Mouse (Mus musculus): ENCODE data around the gene Phospho2. TPM values are rescaled to one million over a fixed set of nuclear protein-coding genes. Genes with fewer than 3 reads are reported as not detected.
A peak's percentile ranks its signal among the peaks of the same experiment; 100 is the strongest.
"Not testable (repeated sequence)": the region's sequence is repeated elsewhere in the genome, so short reads cannot be mapped to it uniquely, and the experiment has no call there.

Gene Phospho2
- polyA plus RNA-seq, 1 experiment from 2014 or later, result 21.6 TPM

DNA sequence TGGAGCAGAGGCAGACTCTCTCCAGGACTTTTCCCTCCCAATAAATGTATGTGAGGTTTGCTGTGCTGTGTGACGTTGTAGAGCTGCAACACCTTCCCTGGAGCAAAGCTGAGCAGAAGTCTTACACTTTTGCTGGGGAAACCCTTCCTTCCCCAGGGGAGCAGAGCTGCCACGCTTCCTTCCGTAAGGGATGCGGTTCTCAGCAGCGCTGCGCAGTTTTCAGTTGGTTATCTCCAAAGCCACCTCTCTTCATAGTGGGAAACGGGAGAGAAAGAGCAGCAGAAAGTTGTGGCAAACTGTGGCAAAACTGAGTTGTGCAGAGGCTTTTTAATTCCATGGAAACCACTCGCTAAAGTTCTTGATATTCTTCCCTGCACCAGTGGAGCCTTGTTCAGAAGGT lies 14.3 kb downstream of the Phospho2 start:
- H3K9ac ChIP-seq, result no peak overlapping the region
- no peak for ATAC-seq (ENCODE audit: insufficient number of reproducible peaks, low FRiP score, low TSS enrichment, low read depth)
- no peak overlapping the region for H3K27ac ChIP-seq
- WGBS, result 64% methylated on average over 8 of the region's 8 CpGs
- 0 out of 2 replicates have a peak, but pooled peaks cover 2% of the 10 kb centered on the region for H3K4me1 ChIP-seq
- H3K36me3 ChIP-seq, result no peaks in the 10 kb centered on the region
- H3K4me2 ChIP-seq, result no peak overlapping the region
- no peaks in the 10 kb centered on the region for H3K9me3 ChIP-seq
- no peaks in the 10 kb centered on the region for H3K27me3 ChIP-seq
- no peak overlapping the region for H3K4me3 ChIP-seq

DNA sequence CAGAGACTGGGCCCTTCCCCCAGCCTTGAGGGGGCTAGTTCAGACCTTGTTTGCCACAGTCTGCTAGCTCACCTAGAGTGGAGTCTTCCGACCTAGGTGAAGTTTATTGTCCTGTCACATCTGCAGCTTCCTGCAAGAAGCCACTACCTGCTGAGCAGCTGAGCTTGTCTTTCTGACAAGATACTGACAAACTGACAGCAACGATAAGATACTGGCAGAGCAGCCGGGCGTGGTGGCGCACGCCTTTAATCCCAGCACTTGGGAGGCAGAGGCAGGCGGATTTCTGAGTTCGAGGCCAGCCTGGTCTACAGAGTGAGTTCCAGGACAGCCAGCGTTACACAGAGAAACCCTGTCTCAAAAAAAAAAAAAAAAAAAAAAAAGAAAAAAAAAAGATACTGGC lies 15.2 kb downstream of the Phospho2 start:
- H3K4me2 ChIP-seq; H3K9ac ChIP-seq; H3K4me3 ChIP-seq; H3K36me3 ChIP-seq; ATAC-seq (ENCODE audit: insufficient number of reproducible peaks, low FRiP score, low TSS enrichment, low read depth); H3K27me3 ChIP-seq; H3K27ac ChIP-seq; H3K4me1 ChIP-seq; H3K9me3 ChIP-seq: not testable (repeated sequence)
- WGBS, result 77% methylated on average over 9 of the region's 9 CpGs

DNA sequence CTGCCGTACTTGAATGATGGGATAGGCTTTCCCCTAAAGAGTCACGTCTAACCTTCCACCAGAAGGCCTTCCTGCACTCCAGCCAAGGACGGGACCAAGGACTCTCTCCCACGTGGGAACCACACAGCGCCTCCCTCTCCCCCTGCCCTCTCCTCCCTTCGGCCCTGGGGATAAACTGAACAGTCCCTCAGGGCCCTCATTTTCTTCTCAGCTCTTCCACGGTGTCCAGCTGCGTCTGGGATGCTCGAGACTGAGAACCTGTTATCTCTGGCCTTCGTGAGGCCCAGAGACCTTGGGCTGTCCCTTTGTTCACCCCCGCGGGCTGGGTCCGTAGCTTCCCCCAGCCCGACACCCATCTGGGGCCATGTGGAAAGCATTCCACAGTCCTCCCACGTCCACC lies 20.7 kb downstream of the Phospho2 start:
- Histone ChIP-seq H3K9me3 (no peaks in the 10 kb centered on the region), H3K4me3 (no peak overlapping the region), H3K27ac (no peak overlapping the region), H3K27me3 (no peaks in the 10 kb centered on the region), H3K9ac (no peak overlapping the region), H3K4me2 (no peak overlapping the region), H3K36me3 (no peaks in the 10 kb centered on the region), H3K4me1 (no peaks in the 10 kb centered on the region)
- no peak for ATAC-seq (ENCODE audit: insufficient number of reproducible peaks, low FRiP score, low TSS enrichment, low read depth)
- WGBS, result 74% methylated on average over 15 of the region's 15 CpGs

DNA sequence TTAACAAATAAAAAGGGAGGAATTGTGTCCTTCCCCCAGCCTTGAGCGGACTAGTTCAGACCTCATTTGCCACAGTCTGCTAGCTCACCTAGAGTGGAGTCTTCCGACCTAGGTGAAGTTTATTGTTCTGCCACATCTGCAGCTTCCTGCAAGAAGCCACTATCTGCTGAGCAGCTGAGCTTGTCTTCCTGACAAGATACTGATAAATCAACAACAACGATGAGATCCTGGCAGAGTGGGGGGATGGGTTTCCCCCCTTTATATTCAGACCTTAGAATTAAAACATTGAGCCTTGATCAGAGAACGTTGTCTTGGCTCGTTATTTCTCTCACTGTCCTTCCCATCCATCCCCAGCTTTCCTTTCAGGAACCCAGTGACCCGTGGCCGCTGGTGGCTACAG lies 21.9 kb downstream of the Phospho2 start:
- H3K4me1 ChIP-seq; H3K4me3 ChIP-seq; H3K27me3 ChIP-seq; H3K27ac ChIP-seq; H3K9me3 ChIP-seq; ATAC-seq (ENCODE audit: insufficient number of reproducible peaks, low FRiP score, low TSS enrichment, low read depth); H3K9ac ChIP-seq; H3K4me2 ChIP-seq; H3K36me3 ChIP-seq: not testable (repeated sequence)
- 76% methylated on average over 7 of the region's 7 CpGs for whole genome bisulfite sequencing

DNA sequence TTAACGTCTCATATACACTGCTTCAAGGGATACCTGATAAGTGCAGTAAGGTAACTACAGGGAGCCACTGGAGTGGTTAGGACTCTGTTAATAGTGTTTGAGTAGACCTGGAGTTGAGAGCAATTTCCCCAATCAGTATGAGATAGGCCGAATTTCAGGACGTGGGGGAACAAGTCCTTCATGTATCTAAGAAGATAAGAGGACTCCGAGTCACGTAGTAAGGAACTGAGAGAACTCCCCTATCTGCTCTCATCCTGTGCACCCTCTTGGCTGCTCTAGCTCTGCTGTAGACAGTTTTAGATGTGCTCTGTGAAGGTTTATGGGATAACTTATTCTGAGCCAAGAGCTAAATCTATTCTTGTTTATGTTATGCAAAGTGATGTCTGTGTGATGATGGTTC lies 27.2 kb downstream of the Phospho2 start:
- no peak for ATAC-seq (ENCODE audit: insufficient number of reproducible peaks, low FRiP score, low TSS enrichment, low read depth)

DNA sequence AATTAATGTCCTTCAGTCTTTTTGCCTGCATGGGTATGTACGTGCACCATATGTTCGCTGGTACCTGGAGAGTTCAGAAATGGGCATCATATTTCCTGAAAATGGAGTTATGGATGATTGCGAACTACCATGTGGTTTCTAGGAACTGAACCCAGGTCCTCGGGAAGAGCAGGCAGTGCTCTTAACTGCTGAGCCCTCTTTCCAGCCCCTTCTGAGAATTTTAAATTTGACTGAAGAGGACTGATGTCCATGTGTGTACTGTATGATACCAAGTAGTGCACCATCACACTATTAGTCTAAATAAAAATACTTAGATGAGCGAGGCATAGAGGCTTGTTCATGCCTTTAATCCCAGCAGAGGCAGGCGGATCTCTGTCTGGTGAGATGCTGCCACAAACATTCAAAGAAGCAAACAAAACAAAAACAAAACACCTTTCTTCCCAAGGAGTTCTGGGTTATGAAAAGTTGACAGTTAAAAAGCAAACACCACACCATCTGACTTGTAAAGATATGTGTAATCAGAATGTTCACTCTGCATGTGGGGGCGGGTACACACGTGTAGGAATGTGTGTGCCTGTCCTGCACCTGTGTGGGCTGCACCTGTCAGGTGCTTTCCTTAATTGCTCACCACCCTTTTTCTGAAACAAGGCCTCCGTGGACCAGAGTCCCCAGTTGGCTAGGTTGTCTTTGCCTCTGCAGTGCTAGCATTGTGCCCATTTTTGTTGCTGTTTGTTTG lies 29.1 kb downstream of the Phospho2 start:
- H3K4me3 ChIP-seq, result no peak overlapping the region
- ATAC-seq (ENCODE audit: insufficient number of reproducible peaks, low FRiP score, low TSS enrichment, low read depth), result no peak
- H3K4me2 ChIP-seq, result no peak overlapping the region
- no peak overlapping the region for H3K9ac ChIP-seq
- 74% methylated on average over 9 of the region's 9 CpGs for WGBS
- H3K9me3 ChIP-seq, result no peaks in the 10 kb centered on the region
- H3K27ac ChIP-seq, result no peak overlapping the region
- H3K36me3 ChIP-seq, result no peaks in the 10 kb centered on the region
- H3K4me1 ChIP-seq, result peaks cover 5% of the 10 kb centered on the region
- no peaks in the 10 kb centered on the region for H3K27me3 ChIP-seq

More for the DNA sequence above, 27.2 kb downstream of the Phospho2 start:
- Histone ChIP-seq H3K9me3 (no peaks in the 10 kb centered on the region), H3K36me3 (no peaks in the 10 kb centered on the region), H3K4me3 (no peak overlapping the region), H3K27ac (no peak overlapping the region), H3K4me1 (peaks cover 2% of the 10 kb centered on the region), H3K27me3 (no peaks in the 10 kb centered on the region), H3K9ac (no peak overlapping the region), H3K4me2 (no peak overlapping the region)
- WGBS, result 63% methylated on average over 5 of the region's 5 CpGs

DNA sequence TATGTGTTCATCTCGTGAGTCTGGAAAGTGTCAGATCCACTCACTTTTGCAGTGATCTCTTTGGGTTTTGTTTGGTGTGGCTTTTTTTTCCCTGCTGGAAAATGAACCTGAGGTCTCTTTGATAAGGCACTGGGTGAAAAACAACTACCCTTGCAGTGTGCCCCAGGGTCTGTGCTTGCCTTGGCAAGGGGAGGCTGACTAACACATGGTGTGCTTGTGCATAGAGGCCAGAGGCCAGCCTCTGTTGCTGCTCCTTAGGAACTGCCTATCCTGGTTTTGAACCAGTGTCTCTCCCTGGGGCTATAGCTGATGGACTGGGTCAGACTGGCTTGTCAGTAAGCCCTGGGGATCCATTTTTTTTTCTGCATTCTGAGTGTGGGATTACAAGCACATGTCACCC lies 30.8 kb downstream of the Phospho2 start:
- WGBS, result 26% methylated on average over 1 of the region's 1 CpGs
- Histone ChIP-seq H3K36me3 (no peaks in the 10 kb centered on the region), H3K4me3 (no peak overlapping the region), H3K9ac (no peak overlapping the region), H3K4me1 (peaks cover 7% of the 10 kb centered on the region), H3K9me3 (no peaks in the 10 kb centered on the region), H3K27me3 (no peaks in the 10 kb centered on the region), H3K4me2 (no peak overlapping the region), H3K27ac (no peak overlapping the region)
- ATAC-seq (ENCODE audit: insufficient number of reproducible peaks, low FRiP score, low TSS enrichment, low read depth), result no peak

DNA sequence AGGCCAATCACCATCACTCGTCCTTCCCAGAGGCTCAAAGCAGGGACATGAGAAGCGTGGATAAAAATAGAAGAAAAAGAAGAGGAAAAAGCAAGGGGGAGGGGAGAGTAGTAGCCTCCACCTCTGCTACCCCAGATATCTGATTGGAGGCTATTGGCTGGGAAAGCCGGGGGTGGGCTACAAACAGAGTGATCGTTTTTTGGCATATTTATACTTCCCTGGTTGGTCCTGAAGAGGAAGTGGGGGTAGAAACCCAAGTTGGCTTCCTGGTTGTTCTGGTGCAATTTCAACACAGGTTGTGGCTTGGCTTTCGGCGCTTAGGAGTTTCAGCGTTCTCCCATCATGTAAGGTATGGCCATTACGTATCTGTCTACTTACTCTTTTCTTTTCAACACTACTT lies 32.3 kb downstream of the Phospho2 start, which contains the start of gene Klhl23:
Klhl23 (plus strand) TSS at position 234 of the 400 bp plus-strand sequence.
- WGBS, result 5% methylated on average over 8 of the region's 8 CpGs
- Histone ChIP-seq H3K9me3 (no peaks in the 10 kb centered on the region), H3K27ac (peak within 1 kb of the TSS; percentile 94), H3K4me1 (peaks cover 7% of the 10 kb centered on the region), H3K27me3 (no peaks in the 10 kb centered on the region), H3K9ac (peak within 1 kb of the TSS; percentile 86), H3K4me3 (peak within 1 kb of the TSS; percentile 85), H3K4me2 (peak within 1 kb of the TSS; percentile 70), H3K36me3 (peaks cover 7% of the 10 kb centered on the region; the same call in 1 of the 2 replicates)
- no peak for ATAC-seq (ENCODE audit: insufficient number of reproducible peaks, low FRiP score, low TSS enrichment, low read depth)

DNA sequence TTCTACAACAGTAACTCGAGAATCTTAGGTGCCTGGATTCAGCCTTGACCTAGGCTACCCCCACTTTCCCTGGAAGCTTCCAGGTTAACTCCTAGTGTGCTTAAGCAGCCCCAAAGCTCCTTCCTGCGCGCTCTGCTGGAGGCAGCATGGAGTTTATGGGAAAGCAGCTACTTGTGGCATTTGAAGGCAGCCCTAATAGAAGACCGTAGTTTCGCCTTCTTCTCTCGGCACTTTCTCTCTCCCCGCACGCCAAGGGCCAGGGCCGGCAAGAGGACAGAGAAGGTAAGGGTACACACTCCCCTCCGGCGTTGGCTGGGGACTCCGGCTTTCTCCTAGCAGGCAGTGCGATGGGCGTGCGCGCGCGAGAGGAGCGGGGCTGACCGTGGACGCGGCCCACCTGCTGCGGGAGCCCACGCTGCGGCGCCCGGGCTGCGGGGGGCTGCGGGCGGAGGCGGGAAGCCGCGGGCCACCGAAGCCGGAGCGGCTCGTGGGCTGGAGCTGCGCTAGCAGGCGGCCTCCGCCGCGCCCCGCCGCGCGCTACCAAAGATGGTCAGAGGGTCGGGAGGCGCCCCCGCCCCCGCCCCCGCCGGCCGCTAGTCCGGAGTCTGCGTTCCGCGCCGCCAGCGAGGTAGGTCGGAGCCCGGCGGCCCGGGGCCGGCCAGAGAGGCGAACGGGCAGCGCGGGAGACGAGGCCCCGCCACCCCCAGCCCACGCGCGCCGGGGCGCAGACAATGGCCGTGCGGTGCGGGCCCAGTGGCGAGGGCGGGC lies 33.1 kb downstream of the Phospho2 start:
- peak overlapping the region; percentile 85 for H3K4me3 ChIP-seq
- H3K27ac ChIP-seq, result peak overlapping the region; percentile 94
- no peaks in the 10 kb centered on the region for H3K27me3 ChIP-seq
- H3K4me2 ChIP-seq, result peak overlapping the region; percentile 70
- ATAC-seq (ENCODE audit: insufficient number of reproducible peaks, low FRiP score, low TSS enrichment, low read depth), result peak; percentile 79
- peak overlapping the region; percentile 86 for H3K9ac ChIP-seq
- H3K9me3 ChIP-seq, result no peaks in the 10 kb centered on the region
- H3K4me1 ChIP-seq, result peaks cover 7% of the 10 kb centered on the region
- H3K36me3 ChIP-seq, result peaks cover 7% of the 10 kb centered on the region; the same call in 1 of the 2 replicates
- WGBS, result under 1% methylated on average over 74 of the region's 80 CpGs

DNA sequence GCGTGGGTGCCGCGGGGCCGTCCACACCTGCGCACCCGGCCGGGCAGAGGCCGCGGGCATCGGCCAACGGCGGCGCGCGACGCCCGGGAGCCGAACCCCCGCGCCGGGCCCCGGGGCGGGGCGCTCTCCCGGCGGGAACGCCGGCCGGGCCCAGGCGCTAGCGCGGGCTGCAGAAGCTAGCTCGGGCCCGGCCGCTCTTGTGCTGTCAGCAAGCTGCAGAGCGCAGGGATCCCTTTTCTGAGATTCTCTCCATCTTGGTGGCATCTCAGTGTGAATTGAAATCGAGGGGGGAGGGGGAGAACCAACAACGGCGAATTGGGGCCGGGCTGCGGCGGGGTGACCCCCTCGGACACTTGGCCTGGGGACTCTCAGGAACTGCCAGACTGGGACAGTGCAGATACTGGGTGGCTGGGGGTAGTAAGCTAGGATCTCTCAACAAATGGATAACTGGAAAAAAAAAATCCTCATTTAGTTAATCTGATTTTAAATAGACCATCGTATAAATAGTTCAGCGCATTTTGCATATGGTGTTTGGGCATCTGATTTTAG lies 33.8 kb downstream of the Phospho2 start:
- 2% methylated on average over 44 of the region's 45 CpGs for WGBS
- Histone ChIP-seq H3K4me3 (peak overlapping the region; percentile 85), H3K4me1 (peaks cover 7% of the 10 kb centered on the region)

DNA sequence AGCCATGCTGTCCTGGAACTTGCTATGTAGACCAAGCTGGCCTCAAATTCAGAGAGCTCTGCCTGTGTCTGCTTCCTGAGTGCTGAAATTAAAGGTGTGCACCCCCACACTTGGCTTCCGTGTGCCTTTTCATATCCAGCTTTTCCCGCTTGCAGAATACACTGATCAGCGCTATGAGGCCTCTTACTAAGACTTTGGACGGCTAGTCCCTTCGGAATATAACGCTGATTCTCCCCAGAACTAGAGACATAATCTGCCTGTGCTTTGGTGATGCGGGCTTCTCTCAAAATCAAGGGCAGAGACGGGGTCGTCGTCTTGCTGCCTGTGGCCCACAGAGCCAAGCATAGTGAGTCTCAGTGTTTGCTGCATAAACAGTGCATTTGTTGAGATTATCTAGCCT lies 36.5 kb downstream of the Phospho2 start:
- no peak for ATAC-seq (ENCODE audit: insufficient number of reproducible peaks, low FRiP score, low TSS enrichment, low read depth)
- Histone ChIP-seq H3K4me3 (no peak overlapping the region), H3K36me3 (peaks cover 32% of the 10 kb centered on the region), H3K9me3 (no peaks in the 10 kb centered on the region), H3K27ac (no peak overlapping the region), H3K4me2 (no peak overlapping the region), H3K4me1 (peaks cover 7% of the 10 kb centered on the region), H3K27me3 (no peaks in the 10 kb centered on the region), H3K9ac (no peak overlapping the region)
- 87% methylated on average over 10 of the region's 10 CpGs for WGBS

More for the DNA sequence above, 33.8 kb downstream of the Phospho2 start:
- Histone ChIP-seq H3K36me3 (peaks cover 8% of the 10 kb centered on the region; the same call in 1 of the 2 replicates), H3K27me3 (no peaks in the 10 kb centered on the region), H3K9me3 (no peaks in the 10 kb centered on the region), H3K27ac (peak overlapping the region; percentile 94), H3K9ac (peak overlapping the region; percentile 86), H3K4me2 (peak overlapping the region; percentile 70)
- ATAC-seq (ENCODE audit: insufficient number of reproducible peaks, low FRiP score, low TSS enrichment, low read depth), result peak; percentile 67

DNA sequence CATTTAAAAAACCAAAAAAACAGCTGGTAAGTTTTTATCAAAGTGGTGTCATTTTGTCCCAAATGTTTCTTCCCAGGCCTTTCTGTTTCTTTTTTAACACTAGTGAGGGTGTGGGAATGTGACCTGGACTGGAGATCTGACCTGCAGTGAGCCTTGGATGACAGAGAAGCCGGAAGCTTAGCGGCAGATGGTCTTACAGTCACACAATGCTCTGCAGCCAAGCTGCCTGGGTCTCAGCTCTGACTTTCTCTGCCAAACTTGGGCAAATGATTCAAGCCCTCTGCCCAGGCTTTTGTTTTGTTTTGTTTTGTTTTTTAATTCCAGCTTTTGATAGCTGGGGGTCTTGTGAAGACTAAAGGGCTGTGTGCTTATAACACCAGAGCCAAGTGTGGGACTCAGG lies 37.0 kb downstream of the Phospho2 start:
- H3K9ac ChIP-seq, result no peak overlapping the region
- WGBS, result 83% methylated on average over 2 of the region's 2 CpGs
- H3K4me1 ChIP-seq, result peaks cover 7% of the 10 kb centered on the region
- no peak overlapping the region for H3K27ac ChIP-seq
- H3K4me2 ChIP-seq, result no peak overlapping the region
- ATAC-seq (ENCODE audit: insufficient number of reproducible peaks, low FRiP score, low TSS enrichment, low read depth), result no peak
- no peaks in the 10 kb centered on the region for H3K9me3 ChIP-seq
- H3K36me3 ChIP-seq, result peaks cover 37% of the 10 kb centered on the region
- no peak overlapping the region for H3K4me3 ChIP-seq
- H3K27me3 ChIP-seq, result no peaks in the 10 kb centered on the region

Measured in limb, embryonic 15.5 days (tissue).